Mouse (Mus musculus) left cerebral cortex, postnatal 36 days (tissue): ENCODE measurements around the gene Papss1. TPM values are rescaled to one million over a fixed set of nuclear protein-coding genes. Genes with fewer than 3 reads are reported as not detected.

Experiments used
- DNase-seq, 2 experiments: peaks; one replicate each; pipeline ENCODE4 v3.0.0; 2021 to 2022; ENCODE audit warnings: low spot score in 2 of 2, mixed read lengths in 1 of 2
- intact Hi-C: fragments of 180-260 bp; cut with DNase I; formaldehyde crosslinking; loops from one replicate; pipeline ENCODE4 v1.15.1; 2025
- total RNA-seq, 2 experiments: library from RNA; stranded (reverse); gene quantifications; 2 replicates each; pipeline ENCODE4 v1.2.3; 2021

The Papss1 gene
- total RNA-seq, 2 experiments from 2014 or later = 64.4 to 68.6 TPM

DNA sequence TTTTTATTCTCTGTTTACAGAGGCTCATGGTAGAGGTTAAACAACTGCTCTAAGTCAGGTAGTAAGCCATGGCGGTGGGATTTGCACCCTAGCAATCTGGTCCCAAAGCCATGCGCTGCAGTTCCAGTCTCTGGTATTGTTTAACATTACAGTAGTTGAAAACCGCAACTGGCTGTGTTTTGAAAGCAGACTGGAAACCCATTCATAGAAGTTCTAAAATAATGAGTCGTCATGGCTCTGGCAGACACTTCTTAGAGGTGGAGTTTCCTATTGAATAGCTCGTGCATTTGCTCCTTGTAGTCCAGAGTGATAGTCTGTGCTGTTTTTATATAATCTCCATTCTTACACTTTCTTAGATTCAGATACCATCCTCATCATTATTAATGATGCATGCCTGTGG is 63.7 kb downstream of the Papss1 start:
- intact Hi-C loops = no loop called here

DNA sequence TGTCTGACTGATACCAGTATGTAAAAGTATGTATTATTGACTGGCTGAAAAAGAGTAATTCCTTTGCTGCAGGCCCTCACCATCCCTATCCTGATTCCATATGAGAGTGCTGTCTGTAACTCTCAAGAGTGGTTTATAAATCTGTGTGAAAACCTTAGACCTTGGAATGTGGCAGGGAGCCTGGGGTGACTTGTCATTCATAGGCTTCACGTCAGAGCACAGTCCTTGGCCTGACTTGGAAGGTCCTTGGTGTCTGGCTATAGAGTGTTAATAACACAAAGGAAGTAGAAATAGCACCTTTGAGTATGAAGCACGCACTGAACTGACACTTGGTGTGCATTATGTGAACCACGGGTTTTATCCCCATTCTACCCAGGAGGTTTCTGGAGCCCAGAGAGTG is 64.4 kb downstream of the Papss1 start:
- intact Hi-C loops = no loop called here
- no peak for DNase-seq

More for the DNA sequence above, 63.7 kb downstream of the Papss1 start:
- no peak for DNase-seq

DNA sequence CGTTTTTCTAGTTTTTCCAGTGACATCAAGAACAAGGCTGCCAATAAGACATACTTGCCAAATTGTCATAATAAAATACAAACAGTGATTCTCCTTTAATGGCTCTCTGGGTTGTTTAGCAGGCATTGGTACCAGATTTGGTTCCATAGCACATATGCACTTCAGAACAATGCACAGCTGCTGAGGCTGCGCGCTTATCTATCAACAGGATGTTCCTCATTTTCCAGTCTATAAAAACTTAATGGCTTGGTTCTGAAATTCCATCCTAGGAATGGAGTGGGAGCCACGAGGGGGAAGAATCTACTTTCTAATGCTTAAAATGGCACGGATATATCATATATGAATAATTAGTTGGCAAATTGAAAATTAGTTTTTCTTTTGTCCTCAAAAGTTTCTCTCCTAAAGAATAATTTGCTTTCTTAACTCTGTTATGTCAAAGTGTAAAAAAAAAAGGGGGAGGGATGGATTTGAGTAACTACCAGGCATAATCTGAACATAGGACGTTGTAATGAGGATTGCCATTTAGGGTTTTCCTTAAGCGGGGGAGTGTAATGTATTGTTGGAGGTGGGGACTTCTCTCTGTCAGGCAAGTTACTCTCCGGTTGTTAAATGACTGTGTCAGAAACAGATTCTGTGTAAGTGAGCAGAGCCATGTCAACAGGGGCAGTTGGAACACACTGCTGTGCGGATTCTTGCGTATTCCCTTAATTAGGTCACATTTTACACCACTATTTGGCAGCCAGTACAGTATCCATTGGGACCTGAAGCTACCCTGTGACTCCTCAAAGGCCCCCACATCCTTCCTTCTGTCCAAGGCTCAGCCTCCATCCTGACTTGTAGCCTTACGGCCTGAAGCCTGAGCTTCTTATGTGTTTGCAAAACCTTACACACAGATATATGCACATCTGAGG is 66.1 kb downstream of the Papss1 start:
- intact Hi-C loops = no loop called here
- DNase-seq = no peak

DNA sequence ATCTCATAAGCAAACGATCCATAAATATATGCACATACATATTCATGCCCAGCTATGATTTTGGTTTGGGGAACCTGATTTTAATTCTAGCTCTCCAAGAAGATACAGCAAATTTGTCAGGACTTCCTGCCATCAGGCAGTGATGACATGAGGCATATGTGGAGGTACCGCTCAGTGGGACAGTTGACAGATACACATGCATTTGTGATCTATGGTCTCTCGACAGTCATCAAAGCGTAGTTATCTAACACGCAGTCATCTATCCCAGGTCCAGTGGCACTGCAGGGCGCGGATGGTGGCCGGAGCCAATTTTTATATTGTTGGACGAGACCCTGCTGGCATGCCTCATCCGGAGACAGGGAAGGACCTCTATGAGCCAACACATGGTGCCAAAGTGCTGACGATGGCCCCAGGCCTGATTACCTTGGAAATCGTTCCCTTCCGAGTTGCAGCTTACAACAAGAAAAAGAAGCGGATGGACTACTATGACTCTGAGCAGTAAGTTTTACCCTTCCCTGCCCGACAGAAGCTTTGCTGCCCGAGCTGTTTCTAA is 66.8 kb downstream of the Papss1 start:
- intact Hi-C loops = no loop called here
- no peak for DNase-seq

DNA sequence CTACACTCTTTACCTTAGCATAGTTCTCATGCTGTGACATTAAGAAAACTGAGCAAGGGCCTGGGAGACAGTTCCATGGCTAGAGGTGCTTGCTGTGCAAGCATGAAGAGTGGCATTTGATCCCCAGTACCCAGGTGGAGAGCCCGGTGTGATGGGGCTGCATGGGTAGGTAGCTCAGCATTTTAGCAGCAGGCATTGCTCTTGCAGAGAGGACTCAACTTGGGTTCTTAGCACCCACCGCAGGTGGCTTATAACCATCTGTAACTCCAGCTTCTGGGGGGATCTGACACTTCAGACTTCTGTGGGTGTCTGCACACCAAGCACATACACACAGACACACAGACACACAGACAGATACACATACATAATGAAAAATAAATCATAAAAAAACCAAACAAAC is 69.5 kb downstream of the Papss1 start:
- no peak for DNase-seq
- intact Hi-C loops = no loop called here

DNA sequence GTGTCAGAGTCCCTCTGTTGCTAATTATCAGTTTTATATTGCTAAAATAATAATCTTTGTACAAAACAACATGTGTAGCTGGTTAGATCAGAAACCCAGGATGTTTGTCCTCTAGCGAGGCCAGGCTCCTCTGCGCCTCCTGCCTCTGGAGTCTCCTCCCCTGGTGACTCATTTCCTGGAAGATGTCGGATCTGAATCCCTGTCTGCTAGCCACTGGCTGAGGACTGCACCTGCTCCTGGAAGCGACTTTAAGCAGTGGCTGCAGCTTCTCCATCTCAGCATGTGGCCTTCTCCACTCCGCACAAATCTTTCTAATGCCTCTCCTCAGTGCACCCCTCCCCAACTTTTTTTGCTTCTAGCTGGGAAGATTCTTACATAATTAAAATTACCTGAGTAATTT is 71.6 kb downstream of the Papss1 start:
- DNase-seq = no peak
- intact Hi-C loops = no loop called here

GRCm38 (mm10) chr3:131637008-131637407 is 72.4 kb downstream of the Papss1 start:
- intact Hi-C loops = no loop called here
- no peak for DNase-seq

DNA sequence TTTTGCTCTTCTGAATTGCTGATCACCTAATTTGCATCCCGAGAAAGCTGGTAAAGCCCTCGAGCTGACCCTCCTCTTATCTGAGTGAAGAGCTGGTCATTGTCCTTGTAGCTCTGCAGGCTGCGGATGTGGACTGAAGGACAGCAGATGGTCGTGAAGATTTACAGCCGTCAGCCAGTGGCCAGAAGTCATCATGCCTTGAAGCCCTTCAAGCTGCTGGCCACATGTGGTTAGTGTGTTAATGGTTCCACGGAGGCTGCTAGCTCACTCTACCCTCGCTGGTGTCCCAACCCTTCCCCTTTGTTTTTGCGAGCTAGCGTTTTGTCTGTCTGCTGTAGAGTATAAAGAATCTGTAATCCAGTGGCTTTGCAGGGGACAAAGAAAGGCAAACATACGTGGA is 73.1 kb downstream of the Papss1 start:
- DNase-seq = no peak
- intact Hi-C loops = no loop called here

DNA sequence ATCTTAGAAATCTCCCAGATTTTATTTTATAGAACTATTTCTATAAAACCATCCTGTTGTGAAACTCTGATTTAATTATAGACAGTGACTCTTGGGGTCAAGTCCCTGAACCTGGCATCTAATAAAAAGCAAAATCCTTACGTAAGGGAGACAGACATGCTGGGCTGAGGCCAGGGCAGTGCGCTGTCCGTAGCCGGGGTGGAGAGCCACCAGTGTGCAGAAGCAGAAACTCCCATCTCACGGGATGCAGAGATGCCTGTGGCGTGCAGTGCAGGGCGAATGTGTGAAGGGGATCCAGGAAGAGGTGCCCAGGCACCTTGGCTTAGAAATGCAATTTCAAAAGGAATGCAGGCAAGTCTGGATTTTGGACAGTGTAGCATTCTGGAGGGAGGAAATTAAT is 73.6 kb downstream of the Papss1 start:
- peak in 1 of 2 experiments; percentile 23 for DNase-seq
- intact Hi-C loops = no loop called here

GRCm38 (mm10) chr3:131642681-131643292 is 78.2 kb downstream of the Papss1 start:
- DNase-seq = peak in 1 of 2 experiments; percentile 21
- intact Hi-C loops = no loop called here

DNA sequence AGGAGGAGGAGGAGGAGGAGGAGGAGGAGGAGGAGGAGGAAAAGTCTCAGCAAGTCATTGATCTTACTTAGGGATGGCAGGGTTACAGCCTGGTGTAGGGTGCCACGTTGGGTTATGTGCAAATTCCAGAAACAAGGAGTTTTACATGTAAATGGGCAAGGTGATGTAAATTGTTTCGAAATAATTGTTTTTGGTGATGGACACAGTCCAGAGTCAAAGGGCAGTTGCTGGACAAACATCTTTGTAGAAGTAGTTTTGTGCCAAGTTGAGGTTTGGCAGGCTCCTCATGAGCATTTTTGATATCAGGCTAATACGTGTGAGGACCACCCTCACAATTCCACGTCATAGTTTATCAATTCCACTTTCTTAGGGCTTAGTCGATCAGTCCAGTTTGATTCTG is 80.6 kb downstream of the Papss1 start:
- intact Hi-C loops = no loop called here
- DNase-seq = no peak

- intact Hi-C loops = no loop called here
- no peak for DNase-seq
These were observed 89.8 kb downstream of the Papss1 start for GRCm38 (mm10) chr3:131654366-131654765.

- DNase-seq = peak in 1 of 2 experiments; percentile 13
- intact Hi-C loops = no loop called here
These were observed 91.5 kb downstream of the Papss1 start for GRCm38 (mm10) chr3:131656032-131656431.

- intact Hi-C loops = no loop called here
- DNase-seq = no peak
These were observed 95.6 kb downstream of the Papss1 start for GRCm38 (mm10) chr3:131660126-131660525.

DNA sequence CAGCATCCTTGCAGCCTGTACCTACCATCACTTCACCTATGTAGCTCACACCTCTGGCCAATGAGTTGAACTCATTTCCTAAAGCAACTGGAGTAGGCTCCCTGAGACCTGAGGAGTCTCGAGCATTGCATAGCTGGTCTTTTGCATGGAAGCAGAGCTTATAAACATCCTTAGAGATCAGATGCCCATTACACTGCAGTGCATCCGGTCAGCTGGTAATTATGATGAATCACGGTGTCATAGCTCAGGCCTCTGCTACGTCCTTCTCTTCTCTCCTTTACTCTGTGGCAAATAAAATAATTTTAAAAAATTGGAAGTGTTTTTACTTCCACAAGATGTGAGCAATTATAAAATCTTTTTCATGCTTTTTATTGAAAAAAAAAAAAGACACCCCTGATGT is 96.1 kb downstream of the Papss1 start:
- intact Hi-C loops = no loop called here
- DNase-seq = no peak

DNA sequence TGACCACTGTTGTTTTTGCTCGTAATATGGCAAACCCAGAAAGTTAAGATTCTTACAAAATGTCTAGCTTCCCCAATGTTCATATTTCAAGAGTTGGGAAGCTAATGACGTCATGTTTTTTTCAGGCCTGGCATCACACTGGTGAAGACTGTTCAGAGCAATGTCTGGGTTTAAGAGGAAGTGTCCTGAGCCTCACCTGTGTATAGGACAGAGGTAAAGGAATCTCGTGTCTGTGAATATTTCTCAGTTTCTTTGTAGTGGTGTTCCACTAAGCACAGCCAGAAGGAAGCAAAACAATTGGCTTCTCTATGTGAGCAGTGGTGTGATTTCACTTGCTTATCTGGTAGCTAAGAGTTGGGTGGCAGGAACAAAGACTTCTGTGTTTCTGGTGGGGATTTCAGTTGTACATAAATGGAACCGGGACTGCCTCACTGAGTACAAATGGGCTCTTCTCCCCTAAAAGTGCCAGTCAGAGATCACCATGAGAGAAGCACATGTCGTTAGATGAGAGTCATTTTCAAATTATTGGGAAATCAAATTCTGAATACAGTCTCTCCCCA is 98.1 kb downstream of the Papss1 start:
- no peak for DNase-seq
- intact Hi-C loops = no loop called here

- intact Hi-C loops = no loop called here
- no peak for DNase-seq
These were observed 105.3 kb downstream of the Papss1 start for GRCm38 (mm10) chr3:131669910-131670309.

GRCm38 (mm10) chr3:131686106-131686505 is 121.5 kb downstream of the Papss1 start:
- DNase-seq = peak; percentile 74 to 76

DNA sequence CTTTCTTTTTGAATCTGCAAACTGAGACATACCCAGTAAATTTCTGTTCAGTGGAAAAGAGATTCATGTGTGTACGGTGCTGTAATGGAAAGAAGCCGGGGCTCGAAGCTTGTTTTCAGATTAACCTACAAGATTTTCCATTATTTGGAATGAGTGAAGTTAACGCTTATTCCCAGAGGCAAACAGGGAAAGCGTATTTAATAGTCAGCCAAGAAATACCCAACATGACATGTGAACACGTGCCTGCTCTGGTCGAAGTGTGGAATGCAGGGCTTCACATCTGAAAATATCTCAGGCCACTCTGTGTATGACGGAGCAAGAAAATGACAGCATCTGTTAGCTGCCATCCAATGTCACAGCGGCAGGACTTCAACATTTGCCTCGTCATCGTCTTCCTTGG is 125.4 kb downstream of the Papss1 start:
- intact Hi-C loops = no loop called here

More at GRCm38 (mm10) chr3:131686106-131686505, 121.5 kb downstream of the Papss1 start:
- intact Hi-C loops = no loop called here

GRCm38 (mm10) chr3:131690543-131690942 is 126.0 kb downstream of the Papss1 start:
- intact Hi-C loops = no loop called here
- no peak for DNase-seq

More for the DNA sequence above, 125.4 kb downstream of the Papss1 start:
- DNase-seq = no peak
